Mouse (Mus musculus) NIH3T3 (cell line): ENCODE measurements around the gene Slit2.
A peak's percentile ranks its signal among the peaks of the same experiment; 100 is the strongest.

Experiments
- DNase-seq: peaks from one replicate; pipeline ENCODE4 v3.0.0-alpha.2; 2012; ENCODE audit warnings: low read depth

The Slit2 gene

GRCm38 (mm10) chr5:48230430-48231080 is 247.6 kb downstream of the Slit2 start:
- DNase-seq: no peak

GRCm38 (mm10) chr5:48234728-48235127 is 251.8 kb downstream of the Slit2 start:
- DNase-seq: no peak

GRCm38 (mm10) chr5:48235270-48235669 is 252.3 kb downstream of the Slit2 start:
- no peak for DNase-seq

- peak; percentile 71 for DNase-seq
Measured at GRCm38 (mm10) chr5:48240751-48241150, 257.8 kb downstream of the Slit2 start.

GRCm38 (mm10) chr5:48248327-48248726 is 265.4 kb downstream of the Slit2 start:
- no peak for DNase-seq

GRCm38 (mm10) chr5:48277561-48277960 is 294.6 kb downstream of the Slit2 start:
- DNase-seq: no peak

GRCm38 (mm10) chr5:48301186-48301585 is 318.2 kb downstream of the Slit2 start:
- no peak for DNase-seq

GRCm38 (mm10) chr5:48315057-48315602 is 332.2 kb downstream of the Slit2 start:
- DNase-seq: no peak

GRCm38 (mm10) chr5:48320597-48320996 is 337.7 kb downstream of the Slit2 start:
- DNase-seq: no peak

GRCm38 (mm10) chr5:48326221-48326620 is 343.3 kb downstream of the Slit2 start:
- no peak for DNase-seq

GRCm38 (mm10) chr5:48327652-48328051 is 344.7 kb downstream of the Slit2 start, which contains the start of gene 5730480H06Rik:
Gene 5730480H06Rik, plus strand, starts transcription at chr5:48327952.
- no peak for DNase-seq

GRCm38 (mm10) chr5:48329751-48330150 is 346.8 kb downstream of the Slit2 start:
- DNase-seq: no peak

- no peak for DNase-seq
Measured at GRCm38 (mm10) chr5:48330817-48331216, 347.9 kb downstream of the Slit2 start.

- peak; percentile 57 for DNase-seq
Measured at GRCm38 (mm10) chr5:48331441-48331840, 348.5 kb downstream of the Slit2 start.

GRCm38 (mm10) chr5:48333407-48333806 is 350.5 kb downstream of the Slit2 start:
- no peak for DNase-seq

- no peak for DNase-seq
Measured at GRCm38 (mm10) chr5:48333884-48334513, 351.1 kb downstream of the Slit2 start.

- no peak for DNase-seq
Measured at GRCm38 (mm10) chr5:48340808-48341433, 358.0 kb downstream of the Slit2 start.

GRCm38 (mm10) chr5:48345095-48345982 is 362.4 kb downstream of the Slit2 start:
- DNase-seq: peak; percentile 71

GRCm38 (mm10) chr5:48345983-48346648 is 363.2 kb downstream of the Slit2 start:
- no peak for DNase-seq

- no peak for DNase-seq
Measured at GRCm38 (mm10) chr5:48349309-48349708, 366.4 kb downstream of the Slit2 start.
